Mouse (Mus musculus) liver, embryonic 13.5 days (tissue): ENCODE data around the gene Nol8. TPM values are rescaled to one million over a fixed set of nuclear protein-coding genes. Genes with fewer than 3 reads are reported as not detected.

Experiments
- ATAC-seq: fragments of 200-750 bp; cut with Nextera tagmentation; 2 replicates; pipeline ENCODE4 v1.8.0; 2017; ENCODE audit warnings: low read depth, mild to moderate bottlenecking, moderate number of reproducible peaks, moderate library complexity
- DNase-seq: peaks from one replicate; pipeline ENCODE4 v3.0.0; 2022
- H3K27ac ChIP-seq: fragments of 300-500 bp; sonication (generic); 2 replicates; pipeline ENCODE4 v1.5.1; 2015; ENCODE audit warnings: moderate library complexity, mild to moderate bottlenecking, inconsistent platforms
- H3K27me3 ChIP-seq: fragments of 300-500 bp; sonication (generic); 2 replicates; pipeline ENCODE4 v1.6.1; 2015; ENCODE audit warnings: mild to moderate bottlenecking, inconsistent platforms
- H3K36me3 ChIP-seq: fragments of 300-500 bp; sonication (generic); 2 replicates; pipeline ENCODE4 v1.6.1; 2015; ENCODE audit warnings: mild to moderate bottlenecking, inconsistent platforms
- H3K4me1 ChIP-seq: fragments of 300-500 bp; sonication (generic); replicated peaks from 2 replicates; pipeline ENCODE4 v1.6.1; 2015; ENCODE audit warnings: inconsistent platforms
- H3K4me2 ChIP-seq: fragments of 300-500 bp; sonication (generic); 2 replicates; pipeline ENCODE4 v1.6.1; 2015; ENCODE audit warnings: inconsistent platforms, mild to moderate bottlenecking, moderate library complexity
- H3K4me3 ChIP-seq: fragments of 300-500 bp; sonication (generic); replicated peaks from 2 replicates; pipeline ENCODE4 v1.5.1; 2015; ENCODE audit warnings: mild to moderate bottlenecking, inconsistent platforms
- H3K9ac ChIP-seq: fragments of 300-500 bp; sonication (generic); 2 replicates; pipeline ENCODE4 v1.6.1; 2015; ENCODE audit warnings: mild to moderate bottlenecking, inconsistent platforms
- H3K9me3 ChIP-seq: fragments of 300-500 bp; sonication (generic); replicated peaks from 2 replicates; pipeline ENCODE4 v1.6.1; 2016; ENCODE audit warnings: inconsistent platforms
- WGBS: fragments of 180-500 bp; shearing (Covaris S2); methylation state at CpG from one replicate; pipeline ENCODE4 v1.1.7; 2015; ENCODE audit not compliant: insufficient replicate concordance; 5-methylcytosine and 5-hydroxymethylcytosine counted together
- polyA plus RNA-seq: library from polyadenylated mRNA; unstranded; fragments of >200 nt; fragmentation: Nextera tagmentation; extraction: Ambion mirVana; gene quantifications from 2 replicates; pipeline ENCODE4 v1.2.1, GENCODE M21; 2015

Nol8 gene
- 13.9 and 15.5 TPM in 2 replicates for polyA plus RNA-seq

DNA sequence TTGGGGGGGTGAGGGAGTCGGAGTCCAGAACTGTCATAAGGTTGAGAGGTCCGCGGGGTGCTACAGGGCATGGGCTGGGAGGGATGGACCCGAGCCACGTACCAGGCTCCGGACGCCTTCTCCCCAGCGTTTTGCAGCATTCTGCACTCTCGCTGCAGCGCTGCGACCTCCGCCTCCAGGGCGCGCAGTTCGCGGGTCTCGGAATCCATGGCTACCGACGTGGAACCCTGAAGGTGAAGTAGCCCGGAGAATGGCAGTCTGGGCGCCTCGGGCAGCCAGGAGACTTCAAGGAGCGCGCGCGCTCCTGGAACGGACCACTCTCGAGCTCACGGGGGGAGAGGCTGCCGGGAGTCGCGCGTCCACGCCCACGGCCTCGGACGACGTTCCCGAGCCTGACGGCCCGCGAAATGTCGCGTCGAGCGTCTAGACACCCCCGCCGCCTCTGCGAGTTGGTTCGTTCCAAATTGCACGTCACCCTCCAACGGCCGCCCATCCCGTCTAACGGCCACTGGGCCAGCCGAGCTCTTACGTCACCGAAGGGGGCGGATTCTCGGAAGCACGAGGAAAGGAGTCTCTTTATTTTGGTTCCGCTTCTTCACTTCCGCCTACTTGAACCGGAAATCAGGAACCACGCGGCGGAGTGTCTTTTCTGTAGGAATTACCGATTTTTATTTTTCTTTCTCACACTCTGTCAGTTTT is at the start of gene Nol8, which contains the start of gene Cenpp:
Gene Nol8 (plus strand): TSS at position 598 of the 699 bp plus-strand sequence.
Gene Cenpp (minus strand): TSS at position 305 of the 699 bp plus-strand sequence.
- peak; percentile 96 for ATAC-seq
- DNase-seq: peak; percentile 99

DNA sequence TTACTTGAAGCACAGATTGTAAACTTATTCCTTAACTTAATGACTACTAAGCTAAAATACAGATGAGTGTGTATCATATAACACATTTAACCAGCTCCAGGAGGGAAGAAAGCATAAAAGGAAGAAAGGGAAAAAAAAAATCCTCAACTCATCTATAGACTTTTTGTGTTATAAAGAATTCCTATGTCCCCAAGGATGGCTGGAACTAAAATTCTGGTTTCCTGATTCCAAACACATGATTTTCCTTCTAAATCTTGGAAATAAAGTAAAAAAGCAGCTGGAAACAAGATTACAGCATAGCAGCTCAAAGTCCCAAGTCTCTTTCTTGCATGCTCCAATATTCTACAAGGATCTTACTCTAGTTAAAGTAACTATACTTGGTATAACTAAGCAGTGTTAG is 49.3 kb upstream of the Nol8 start:
- H3K9me3 ChIP-seq: no peaks in the 10 kb centered on the region
- DNase-seq (no peak), ATAC-seq (no peak)
- no peak overlapping the region for H3K9ac ChIP-seq
- H3K4me2 ChIP-seq: no peak overlapping the region
- no peaks in the 10 kb centered on the region for H3K27me3 ChIP-seq
- H3K27ac ChIP-seq: no peak overlapping the region
- peaks cover 6% of the 10 kb centered on the region; the same call in 1 of the 2 replicates for H3K36me3 ChIP-seq
- H3K4me1 ChIP-seq: no peaks in the 10 kb centered on the region
- no peak overlapping the region for H3K4me3 ChIP-seq

More for the DNA sequence above, at the start of gene Nol8, which contains the start of gene Cenpp:
- Histone ChIP-seq H3K4me3 (peak within 1 kb of the TSS; percentile 92), H3K36me3 (peaks cover 15% of the 10 kb centered on the region), H3K4me1 (peaks cover 28% of the 10 kb centered on the region), H3K27me3 (no peaks in the 10 kb centered on the region), H3K4me2 (peak within 1 kb of the TSS; percentile 82), H3K27ac (peak within 1 kb of the TSS; percentile 80), H3K9ac (peak within 1 kb of the TSS; percentile 89), H3K9me3 (no peaks in the 10 kb centered on the region)
- under 1% methylated on average over 68 of the region's 68 CpGs for WGBS

DNA sequence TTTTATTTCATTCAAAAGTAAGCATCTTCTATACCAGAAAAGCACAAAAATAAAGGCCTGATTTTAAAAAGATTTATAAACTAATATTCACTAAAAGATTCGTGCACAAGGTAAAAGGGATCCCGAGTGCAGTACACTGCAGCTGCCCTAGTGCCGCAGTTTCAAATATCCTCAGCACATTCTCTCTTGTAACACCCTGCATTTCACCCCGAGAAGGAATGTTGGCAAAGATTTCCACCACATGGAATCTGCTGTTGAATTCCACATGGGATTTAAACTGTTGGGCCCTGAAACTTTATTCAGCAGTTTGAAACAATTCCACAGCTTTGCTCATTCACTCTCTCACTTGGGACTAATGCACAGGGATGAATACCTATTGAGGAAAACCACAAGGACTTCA is 45.2 kb upstream of the Nol8 start, which contains the start of gene Ogn:
Gene Ogn (plus strand): TSS at position 333 of the 400 bp plus-strand sequence.
- H3K4me3 ChIP-seq: no peak within 1 kb of the TSS
- H3K4me1 ChIP-seq: no peaks in the 10 kb centered on the region
- no peak within 1 kb of the TSS for H3K4me2 ChIP-seq
- H3K27ac ChIP-seq: no peak within 1 kb of the TSS
- no peaks in the 10 kb centered on the region for H3K27me3 ChIP-seq
- H3K9ac ChIP-seq: no peak within 1 kb of the TSS
- H3K9me3 ChIP-seq: no peaks in the 10 kb centered on the region
- ATAC-seq: no peak
- 81% methylated on average over 4 of the region's 4 CpGs for WGBS
- no peaks in the 10 kb centered on the region for H3K36me3 ChIP-seq
- DNase-seq: no peak

GRCm38 (mm10) chr13:49608589-49609322 is 44.1 kb upstream of the Nol8 start:
- H3K4me3 ChIP-seq: no peak overlapping the region
- no peaks in the 10 kb centered on the region for H3K36me3 ChIP-seq
- ATAC-seq (no peak), DNase-seq (no peak)
- H3K27ac ChIP-seq: no peak overlapping the region
- no peaks in the 10 kb centered on the region for H3K27me3 ChIP-seq
- no peak overlapping the region for H3K4me2 ChIP-seq
- H3K9me3 ChIP-seq: no peaks in the 10 kb centered on the region
- no peak overlapping the region for H3K9ac ChIP-seq
- no peaks in the 10 kb centered on the region; the same call in 1 of the 2 replicates for H3K4me1 ChIP-seq
- 76% methylated on average over 4 of the region's 4 CpGs for WGBS

DNA sequence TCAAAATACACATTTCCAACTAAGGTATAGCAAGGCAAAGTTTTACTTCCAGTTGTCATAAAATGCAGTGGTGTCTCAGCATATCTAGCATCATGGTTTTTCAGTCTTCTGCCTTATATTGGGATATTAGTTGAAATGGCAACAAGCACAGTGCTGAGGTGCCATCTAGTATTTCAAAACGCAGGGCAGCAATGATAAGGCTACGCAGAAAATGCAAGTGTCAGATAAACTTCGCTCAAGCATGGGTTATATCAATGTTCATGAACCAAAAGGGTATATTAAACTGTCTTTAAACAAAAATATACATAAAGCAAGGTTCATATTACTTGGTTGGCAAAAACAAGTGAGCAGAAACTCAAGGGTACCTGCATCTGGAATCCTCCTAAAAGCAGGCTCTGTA is 35.9 kb upstream of the Nol8 start:
- H3K27me3 ChIP-seq: no peaks in the 10 kb centered on the region
- H3K27ac ChIP-seq: peak overlapping the region; percentile 72
- WGBS: 25% methylated on average over 3 of the region's 3 CpGs
- DNase-seq (peak; percentile 28), ATAC-seq (peak; percentile 87)
- no peak overlapping the region for H3K9ac ChIP-seq
- H3K4me2 ChIP-seq: peak overlapping the region; percentile 41
- no peaks in the 10 kb centered on the region for H3K9me3 ChIP-seq
- H3K36me3 ChIP-seq: no peaks in the 10 kb centered on the region
- H3K4me1 ChIP-seq: peaks cover 39% of the 10 kb centered on the region
- H3K4me3 ChIP-seq: no peak overlapping the region

DNA sequence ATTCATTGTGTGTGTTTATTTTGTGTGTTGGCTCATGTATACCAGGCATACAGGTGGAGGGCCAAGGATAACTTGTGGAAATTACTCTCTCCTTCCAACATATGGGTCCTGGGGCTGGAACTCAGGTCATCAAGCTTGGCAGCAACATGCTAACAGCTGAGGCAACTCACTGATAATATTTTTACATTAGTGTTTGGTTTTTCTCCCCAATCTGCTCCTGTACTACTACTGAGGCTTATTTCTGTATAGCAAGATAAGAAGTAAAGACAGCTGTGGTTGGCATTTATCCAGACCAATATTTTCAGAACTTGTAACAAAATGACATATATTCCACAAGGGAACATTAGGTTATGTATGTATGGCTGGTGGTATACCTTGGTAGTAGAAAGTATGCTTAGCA is 34.5 kb upstream of the Nol8 start:
- peaks cover 39% of the 10 kb centered on the region for H3K4me1 ChIP-seq
- peak overlapping the region; percentile 39; the same call in 1 of the 2 replicates for H3K27ac ChIP-seq
- no peaks in the 10 kb centered on the region for H3K27me3 ChIP-seq
- H3K9ac ChIP-seq: no peak overlapping the region
- H3K9me3 ChIP-seq: no peaks in the 10 kb centered on the region
- no peak for DNase-seq
- H3K4me3 ChIP-seq: no peak overlapping the region
- no peaks in the 10 kb centered on the region for H3K36me3 ChIP-seq
- ATAC-seq: peak; percentile 59; the same call in 1 of the 2 replicates
- H3K4me2 ChIP-seq: no peak overlapping the region

GRCm38 (mm10) chr13:49623216-49623615 is 29.7 kb upstream of the Nol8 start:
- no peaks in the 10 kb centered on the region for H3K9me3 ChIP-seq
- ATAC-seq (no peak), DNase-seq (no peak)
- H3K4me3 ChIP-seq: no peak overlapping the region
- WGBS: 79% methylated on average over 1 of the region's 1 CpGs
- H3K4me1 ChIP-seq: peaks cover 18% of the 10 kb centered on the region
- no peak overlapping the region for H3K4me2 ChIP-seq
- no peaks in the 10 kb centered on the region for H3K27me3 ChIP-seq
- no peak overlapping the region for H3K9ac ChIP-seq
- no peaks in the 10 kb centered on the region for H3K36me3 ChIP-seq
- no peak overlapping the region for H3K27ac ChIP-seq

DNA sequence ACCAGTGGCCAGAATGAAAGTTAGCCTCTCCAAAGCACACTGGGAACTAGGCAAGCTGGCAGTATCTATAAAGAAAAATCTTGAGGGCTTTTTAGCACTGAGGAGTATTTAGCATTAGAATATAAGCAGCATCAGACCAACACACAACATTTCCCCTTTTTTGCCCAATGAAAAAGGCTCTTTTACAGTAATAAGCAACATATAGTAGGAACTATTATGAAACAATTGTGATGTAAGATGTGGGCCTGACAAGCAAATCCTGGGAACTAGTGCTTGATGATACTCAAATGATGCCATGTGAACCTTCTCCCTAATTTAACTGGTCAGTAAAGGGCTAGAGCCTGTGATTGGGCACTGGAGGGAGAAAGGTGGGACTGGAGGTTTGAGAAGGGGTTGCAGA is 24.7 kb upstream of the Nol8 start:
- Histone ChIP-seq H3K27ac (no peak overlapping the region), H3K4me1 (peaks cover 3% of the 10 kb centered on the region; the same call in 1 of the 2 replicates), H3K4me3 (no peak overlapping the region), H3K9me3 (no peaks in the 10 kb centered on the region), H3K9ac (no peak overlapping the region), H3K36me3 (peaks cover 8% of the 10 kb centered on the region; the same call in 1 of the 2 replicates), H3K4me2 (no peak overlapping the region), H3K27me3 (no peaks in the 10 kb centered on the region)
- DNase-seq (no peak), ATAC-seq (no peak)

DNA sequence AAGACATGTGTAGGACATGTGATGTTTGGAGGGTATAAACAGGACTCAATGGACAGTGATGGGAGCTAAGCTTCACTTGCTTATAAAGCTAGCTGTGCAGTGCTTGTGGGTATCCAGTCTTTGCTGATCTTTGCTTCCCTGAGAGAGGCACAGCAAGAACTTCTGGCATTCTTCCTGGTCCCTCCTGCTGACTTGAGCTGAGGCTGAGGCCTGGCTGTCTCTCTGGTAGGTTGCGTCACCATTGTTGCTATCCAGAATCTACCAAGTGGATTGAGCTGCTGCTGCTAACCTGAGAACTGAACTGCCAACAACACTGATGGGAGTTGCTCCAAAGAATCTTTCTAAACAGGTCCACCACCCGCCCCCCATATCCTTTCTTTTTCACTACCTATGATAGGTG is 23.8 kb upstream of the Nol8 start:
- no peak overlapping the region for H3K27ac ChIP-seq
- H3K9ac ChIP-seq: no peak overlapping the region
- ATAC-seq (no peak), DNase-seq (no peak)
- peaks cover 3% of the 10 kb centered on the region; the same call in 1 of the 2 replicates for H3K4me1 ChIP-seq
- peaks cover 8% of the 10 kb centered on the region; the same call in 1 of the 2 replicates for H3K36me3 ChIP-seq
- no peak overlapping the region for H3K4me2 ChIP-seq
- H3K9me3 ChIP-seq: no peaks in the 10 kb centered on the region
- H3K4me3 ChIP-seq: no peak overlapping the region
- H3K27me3 ChIP-seq: no peaks in the 10 kb centered on the region
- 84% methylated on average over 2 of the region's 2 CpGs for WGBS

- H3K36me3 ChIP-seq: peaks cover 41% of the 10 kb centered on the region
- DNase-seq (peak; percentile 48), ATAC-seq (peak; percentile 98)
- no peak overlapping the region for H3K9ac ChIP-seq
- H3K4me1 ChIP-seq: peaks cover 26% of the 10 kb centered on the region
- WGBS: 29% methylated on average over 2 of the region's 2 CpGs
- no peak overlapping the region for H3K4me3 ChIP-seq
- peak overlapping the region; percentile 65 for H3K27ac ChIP-seq
- no peaks in the 10 kb centered on the region for H3K27me3 ChIP-seq
- H3K4me2 ChIP-seq: 0 out of 2 replicates have a peak overlapping the region, but pooled peaks have one; percentile 1
- H3K9me3 ChIP-seq: no peaks in the 10 kb centered on the region
These were observed 12.9 kb upstream of the Nol8 start for GRCm38 (mm10) chr13:49639965-49640364.

DNA sequence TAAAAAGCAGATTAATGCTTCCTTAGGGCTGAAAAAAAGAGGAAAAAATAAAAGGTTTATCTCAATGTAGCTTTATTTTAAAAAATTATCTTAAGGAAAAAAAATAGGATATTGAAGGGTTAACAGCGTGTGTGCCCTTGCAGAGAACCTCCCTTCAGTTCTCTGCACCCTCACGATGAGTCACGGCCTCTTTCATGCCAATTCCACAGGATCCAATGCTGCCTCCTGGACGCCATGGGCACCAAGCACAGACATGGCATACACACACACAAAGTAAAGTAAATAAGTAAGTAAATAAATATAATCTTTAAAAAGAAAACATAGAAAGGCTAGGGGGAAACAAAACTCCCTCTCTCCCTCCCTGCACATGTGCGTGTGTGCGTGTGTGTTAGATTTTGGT is 10.2 kb upstream of the Nol8 start:
- Histone ChIP-seq H3K9ac (no peak overlapping the region), H3K4me2 (no peak overlapping the region), H3K9me3 (no peaks in the 10 kb centered on the region), H3K4me3 (no peak overlapping the region), H3K27me3 (no peaks in the 10 kb centered on the region), H3K4me1 (peaks cover 24% of the 10 kb centered on the region), H3K27ac (no peak overlapping the region), H3K36me3 (peaks cover 42% of the 10 kb centered on the region)
- DNase-seq: no peak
- no peak for ATAC-seq
- WGBS: 80% methylated on average over 6 of the region's 6 CpGs
